ENCODE assay signal across 24 mouse cellular contexts in the genomic region with DNA sequence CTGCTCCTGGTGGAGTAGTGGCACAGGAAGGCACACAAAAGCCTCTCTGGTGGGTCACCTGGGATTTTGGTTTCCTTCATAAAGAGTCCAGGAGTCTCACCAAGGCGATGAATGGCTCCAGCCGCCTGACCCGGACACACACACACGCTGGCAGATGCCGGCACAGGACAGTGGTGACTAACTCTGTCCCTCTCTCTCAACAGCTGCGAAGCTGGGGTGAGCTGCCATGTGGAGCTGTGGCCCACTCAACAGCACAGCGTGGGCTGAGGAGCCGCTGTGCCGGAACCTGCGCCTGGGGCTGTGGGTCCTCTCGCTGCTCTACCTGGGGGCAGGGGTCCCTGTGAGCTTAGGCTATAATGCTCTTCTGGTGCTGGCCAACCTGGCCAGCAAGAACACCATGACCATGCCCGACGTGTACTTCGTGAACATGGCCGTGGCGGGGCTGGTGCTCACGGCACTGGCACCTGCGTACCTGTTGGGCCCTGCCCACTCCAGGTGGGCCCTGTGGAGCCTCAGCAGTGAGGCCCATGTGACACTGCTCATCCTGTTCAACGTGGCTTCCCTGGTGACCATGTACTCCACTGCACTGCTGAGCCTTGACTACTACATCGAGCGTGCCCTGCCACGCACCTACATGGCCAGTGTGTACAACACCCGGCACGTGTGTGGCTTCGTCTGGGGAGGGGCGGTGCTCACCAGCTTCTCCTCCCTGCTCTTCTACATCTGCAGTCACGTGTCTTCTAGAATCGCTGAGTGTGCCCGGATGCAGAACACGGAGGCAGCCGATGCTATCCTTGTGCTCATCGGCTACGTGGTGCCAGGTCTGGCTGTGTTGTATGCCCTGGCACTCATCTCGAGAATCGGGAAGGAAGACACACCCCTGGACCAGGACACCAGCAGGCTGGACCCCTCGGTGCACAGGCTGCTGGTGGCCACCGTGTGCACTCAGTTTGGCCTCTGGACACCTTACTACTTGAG. TPM values are rescaled to one million over a fixed set of nuclear protein-coding genes. Genes with fewer than 3 reads are reported as not detected.
A peak's percentile ranks its signal among the peaks of the same experiment; 100 is the strongest.
DNase-seq lines count a peak whose midpoint lies in the region; ATAC-seq lines count a peak whose summit lies in the region.
"Had no signal": no experiment of that assay in that cellular context is flagged by ENCODE, and none has a peak within 500 bp of the region (broad histone marks: within the 10 kb centered on the region; RNA-seq: fewer than 3 reads in every experiment).

No protein-coding gene starts in this region.

- H3K9ac ChIP-seq in hindbrain, embryonic 14.5 days = no peak overlapping the region
- H3K9ac ChIP-seq in hindbrain, embryonic 12.5 days = no peak overlapping the region
- H3K9ac ChIP-seq in liver, embryonic 13.5 days = peak overlapping the region; percentile 97
- H3K9ac ChIP-seq: forebrain, postnatal 0 days; midbrain, embryonic 12.5 days had no signal

- peaks cover 97% of the 10 kb centered on the region for H3K36me3 ChIP-seq in erythroblast, embryonic 14.5 days (ENCODE audit: control insufficient read depth)
- no peaks in the 10 kb centered on the region for H3K36me3 ChIP-seq in hindbrain, embryonic 14.5 days (replicated peaks; ENCODE audit: control insufficient read depth, insufficient read depth)
- H3K36me3 ChIP-seq in hindbrain, embryonic 12.5 days = no peaks in the 10 kb centered on the region
- H3K36me3 ChIP-seq in liver, embryonic 13.5 days = peaks cover 59% of the 10 kb centered on the region
- H3K36me3 ChIP-seq: midbrain, embryonic 12.5 days had no signal

- H3K27me3 ChIP-seq in erythroblast, embryonic 14.5 days (ENCODE audit: control insufficient read depth) = no peaks in the 10 kb centered on the region; the same call in 1 of the 2 replicates
- no peaks in the 10 kb centered on the region for H3K27me3 ChIP-seq in hindbrain, embryonic 14.5 days (ENCODE audit: control insufficient read depth, insufficient read depth, low read length)
- no peaks in the 10 kb centered on the region for H3K27me3 ChIP-seq in hindbrain, embryonic 12.5 days
- H3K27me3 ChIP-seq in liver, embryonic 13.5 days = no peaks in the 10 kb centered on the region
- H3K27me3 ChIP-seq: midbrain, embryonic 12.5 days had no signal

- H3K4me1 ChIP-seq in erythroblast, embryonic 14.5 days (ENCODE audit: control insufficient read depth) = peaks cover 93% of the 10 kb centered on the region
- peaks cover 21% of the 10 kb centered on the region for H3K4me1 ChIP-seq in hindbrain, embryonic 14.5 days (replicated peaks; ENCODE audit: control insufficient read depth, insufficient read depth, low read length)
- H3K4me1 ChIP-seq in hindbrain, embryonic 12.5 days = peaks cover 32% of the 10 kb centered on the region
- H3K4me1 ChIP-seq in liver, embryonic 13.5 days (replicated peaks) = peaks cover 89% of the 10 kb centered on the region

- ATAC-seq in erythroblast, adult 5-6 weeks (replicated peaks; ENCODE audit: low FRiP score, poor library complexity, severe bottlenecking) = no peak
- no peak for ATAC-seq in hindbrain, embryonic 14.5 days (ENCODE audit: low FRiP score)
- no peak for ATAC-seq in hindbrain, embryonic 12.5 days (ENCODE audit: low FRiP score)
- no peak for ATAC-seq in liver, embryonic 13.5 days (ENCODE audit: low read depth)
- ATAC-seq: CD4-positive, CD25-positive, alpha-beta regulatory T cell, adult 4 months; forebrain, postnatal 0 days; intestine, embryonic 16.5 days had no signal

- no peaks in the 10 kb centered on the region for H3K9me3 ChIP-seq in erythroblast, embryonic 14.5 days (ENCODE audit: control insufficient read depth, low read length)
- H3K9me3 ChIP-seq in hindbrain, embryonic 14.5 days (ENCODE audit: control insufficient read depth, low read length) = no peaks in the 10 kb centered on the region
- H3K9me3 ChIP-seq in hindbrain, embryonic 12.5 days (replicated peaks) = no peaks in the 10 kb centered on the region
- H3K9me3 ChIP-seq in liver, embryonic 13.5 days (replicated peaks) = no peaks in the 10 kb centered on the region
- H3K9me3 ChIP-seq: midbrain, embryonic 12.5 days had no signal

- H3K4me2 ChIP-seq in hindbrain, embryonic 14.5 days (replicated peaks) = no peak overlapping the region
- no peak overlapping the region for H3K4me2 ChIP-seq in hindbrain, embryonic 12.5 days (replicated peaks)
- H3K4me2 ChIP-seq in liver, embryonic 13.5 days = peak overlapping the region; percentile 89
- H3K4me2 ChIP-seq: midbrain, embryonic 12.5 days had no signal

- H3K4me3 ChIP-seq in erythroblast, embryonic 14.5 days (replicated peaks) = peak overlapping the region; percentile 77
- H3K4me3 ChIP-seq in hindbrain, embryonic 14.5 days (replicated peaks; ENCODE audit: low read length) = no peak overlapping the region
- no peak overlapping the region for H3K4me3 ChIP-seq in hindbrain, embryonic 12.5 days
- H3K4me3 ChIP-seq in liver, embryonic 13.5 days (replicated peaks) = peak overlapping the region; percentile 76
- H3K4me3 ChIP-seq: midbrain, embryonic 12.5 days had no signal

- 93% methylated on average over 37 of the region's 37 CpGs for WGBS in hindbrain, embryonic 14.5 days
- WGBS in hindbrain, embryonic 12.5 days = 95% methylated on average over 37 of the region's 37 CpGs
- WGBS in liver, embryonic 13.5 days (ENCODE audit: insufficient replicate concordance) = 92% methylated on average over 37 of the region's 37 CpGs

- no peak for DNase-seq in hindbrain, embryonic 14.5 days (ENCODE audit: low spot score)
- peak; percentile 25 for DNase-seq in R1 (ENCODE audit: low read depth, low spot score)
- no peak for DNase-seq in liver, embryonic 13.5 days
- DNase-seq in testis, postnatal 10 days (ENCODE audit: low spot score) = no peak
- no peak for DNase-seq in ovary, adult 18-20 months (ENCODE audit: low spot score)
- DNase-seq: adrenal gland, adult 2 months; cerebellum, adult 11-12 months; cerebellum, postnatal 36 days; forebrain, postnatal 0 days; gastrocnemius, postnatal 10 days; heart, postnatal 4 days; lung, adult 18-20 months; lung, postnatal 4 days; spleen, adult 18-20 months had no signal

- 0 out of 2 replicates have a peak overlapping the region, but pooled peaks have one; percentile 0 for H3K27ac ChIP-seq in hindbrain, embryonic 14.5 days
- no peak overlapping the region for H3K27ac ChIP-seq in hindbrain, embryonic 12.5 days
- H3K27ac ChIP-seq in liver, embryonic 13.5 days = peak overlapping the region; percentile 100
- H3K27ac ChIP-seq: midbrain, embryonic 12.5 days had no signal

RNA-seq across cellular contexts. Expression of gene C130050O18Rik, which starts 12.6 kb away (rescaled TPM):
- not detected in 2 replicates for polyA plus RNA-seq in erythroblast, embryonic 14.5 days (2012)
- 1.9 and 2.1 TPM in 2 replicates for total RNA-seq in erythroblast, adult 5-6 weeks (2015; ENCODE audit: low replicate concordance)
- 2.9 and 4.3 TPM in 2 replicates for total RNA-seq in erythroblast, adult 5-6 weeks (2017; ENCODE audit: low replicate concordance)
- polyA plus RNA-seq in hindbrain, embryonic 14.5 days (2014; fragmentation: Nextera tagmentation; extraction: Ambion mirVana) = 0.26 and 0.32 TPM in 2 replicates
- polyA plus RNA-seq in hindbrain, embryonic 12.5 days (2016; fragmentation: Nextera tagmentation; extraction: Ambion mirVana) = 0.45 and 0.90 TPM in 2 replicates
- 0.89 and 1.1 TPM in 2 replicates for polyA plus RNA-seq in liver, embryonic 13.5 days (2015; fragmentation: Nextera tagmentation; extraction: Ambion mirVana)
- total RNA-seq: forebrain, postnatal 0 days had no signal
- polyA plus RNA-seq: CD4-positive, CD25-positive, alpha-beta regulatory T cell, adult 4 months had no signal

RNA-seq across cellular contexts. Expression of gene Gpr146, which starts 15.0 kb away (rescaled TPM):
- polyA plus RNA-seq in erythroblast, embryonic 14.5 days (2012) = 8.1 and 9.7 TPM in 2 replicates
- total RNA-seq in erythroblast, adult 5-6 weeks (2015; ENCODE audit: low replicate concordance) = 27.3 and 37.2 TPM in 2 replicates
- total RNA-seq in erythroblast, adult 5-6 weeks (2017; ENCODE audit: low replicate concordance) = 49.4 and 58.3 TPM in 2 replicates
- polyA plus RNA-seq in hindbrain, embryonic 14.5 days (2014; fragmentation: Nextera tagmentation; extraction: Ambion mirVana) = 1.4 and 2.7 TPM in 2 replicates
- polyA plus RNA-seq in hindbrain, embryonic 12.5 days (2016; fragmentation: Nextera tagmentation; extraction: Ambion mirVana) = 1.8 and 2.4 TPM in 2 replicates
- 18.8 and 20.2 TPM in 2 replicates for polyA plus RNA-seq in liver, embryonic 13.5 days (2015; fragmentation: Nextera tagmentation; extraction: Ambion mirVana)

RNA-seq across cellular contexts. Expression of gene Gper1, which starts 30.4 kb away (rescaled TPM):
- not detected in 2 replicates for polyA plus RNA-seq in erythroblast, embryonic 14.5 days (2012)
- total RNA-seq in erythroblast, adult 5-6 weeks (2015; ENCODE audit: low replicate concordance) = not detected in 2 replicates
- total RNA-seq in erythroblast, adult 5-6 weeks (2017; ENCODE audit: low replicate concordance) = not detected in 2 replicates
- polyA plus RNA-seq in hindbrain, embryonic 14.5 days (2014; fragmentation: Nextera tagmentation; extraction: Ambion mirVana) = 7.5 TPM in 2 replicates
- polyA plus RNA-seq in hindbrain, embryonic 12.5 days (2016; fragmentation: Nextera tagmentation; extraction: Ambion mirVana) = 5.0 TPM in 2 replicates
- polyA plus RNA-seq in liver, embryonic 13.5 days (2015; fragmentation: Nextera tagmentation; extraction: Ambion mirVana) = 0.17 and 0.31 TPM in 2 replicates
- polyA plus RNA-seq: CD4-positive, CD25-positive, alpha-beta regulatory T cell, adult 4 months had no signal

RNA-seq across cellular contexts. Expression of gene Cyp2w1, which starts 40.1 kb away (rescaled TPM):
- 0.02 and 0.06 TPM in 2 replicates for polyA plus RNA-seq in erythroblast, embryonic 14.5 days (2012)
- not detected in 2 replicates for total RNA-seq in erythroblast, adult 5-6 weeks (2015; ENCODE audit: low replicate concordance)
- total RNA-seq in erythroblast, adult 5-6 weeks (2017; ENCODE audit: low replicate concordance) = not detected in 2 replicates
- polyA plus RNA-seq in hindbrain, embryonic 14.5 days (2014; fragmentation: Nextera tagmentation; extraction: Ambion mirVana) = not detected in 2 replicates
- polyA plus RNA-seq in hindbrain, embryonic 12.5 days (2016; fragmentation: Nextera tagmentation; extraction: Ambion mirVana) = 0.41 and 0.46 TPM in 2 replicates
- polyA plus RNA-seq in liver, embryonic 13.5 days (2015; fragmentation: Nextera tagmentation; extraction: Ambion mirVana) = not detected in 2 replicates
- total RNA-seq: adrenal gland, adult 2 months; forebrain, postnatal 0 days; gastrocnemius, postnatal 10 days; heart, postnatal 4 days; layer of hippocampus, postnatal 10 days; left cerebral cortex, postnatal 25 days had no signal
- polyA plus RNA-seq: adrenal gland, adult 2 months; CD4-positive, CD25-positive, alpha-beta regulatory T cell, adult 4 months; forebrain, postnatal 0 days; heart, embryonic 14.5 days; thymus, postnatal 0 days had no signal

RNA-seq across cellular contexts. Expression of gene Cox19, which starts 41.3 kb away (rescaled TPM):
- polyA plus RNA-seq in erythroblast, embryonic 14.5 days (2012) = 5.5 and 10.5 TPM in 2 replicates
- 4.2 and 6.5 TPM in 2 replicates for total RNA-seq in erythroblast, adult 5-6 weeks (2015; ENCODE audit: low replicate concordance)
- total RNA-seq in erythroblast, adult 5-6 weeks (2017; ENCODE audit: low replicate concordance) = 7.7 and 8.8 TPM in 2 replicates
- polyA plus RNA-seq in hindbrain, embryonic 14.5 days (2014; fragmentation: Nextera tagmentation; extraction: Ambion mirVana) = 110 and 113 TPM in 2 replicates
- polyA plus RNA-seq in hindbrain, embryonic 12.5 days (2016; fragmentation: Nextera tagmentation; extraction: Ambion mirVana) = 107 and 117 TPM in 2 replicates
- polyA plus RNA-seq in liver, embryonic 13.5 days (2015; fragmentation: Nextera tagmentation; extraction: Ambion mirVana) = 68.5 and 72.3 TPM in 2 replicates

Comparison
In these comparisons a context has a peak if more than half of its experiments do, and no peak if none do; other contexts are left out.
1. H3K4me3 ChIP-seq: peak in erythroblast, embryonic 14.5 days (single experiment) and liver, embryonic 13.5 days (single experiment); none in hindbrain, embryonic 14.5 days (single experiment) and hindbrain, embryonic 12.5 days (single experiment).